Comparison of ENCODE assay signal across 15 mouse cellular contexts in genomic region chr2:102094281-102094680, GRCm38 (mm10).
DNase-seq lines count a peak whose midpoint lies in the region; ATAC-seq and TF ChIP-seq lines count a peak whose summit lies in the region.
"Had no signal": no experiment of that assay in that cellular context is flagged by ENCODE, and none has a peak within 500 bp of the region (broad histone marks: within the 10 kb centered on the region; RNA-seq: fewer than 3 reads in every experiment).

No protein-coding gene starts in this region.

- peaks cover 4% of the 10 kb centered on the region; the same call in 1 of the 2 replicates for H3K4me1 ChIP-seq in midbrain, embryonic 11.5 days (ENCODE audit: control insufficient read depth, insufficient read depth, low read length)
- H3K4me1 ChIP-seq in midbrain, embryonic 10.5 days = peaks cover 29% of the 10 kb centered on the region
- peaks cover 29% of the 10 kb centered on the region for H3K4me1 ChIP-seq in hindbrain, embryonic 15.5 days (replicated peaks)
- H3K4me1 ChIP-seq: liver, embryonic 12.5 days had no signal

- no peak overlapping the region for H3K4me3 ChIP-seq in gastrocnemius, adult 2 months
- H3K4me3 ChIP-seq in midbrain, embryonic 11.5 days (ENCODE audit: low read depth, low read length) = no peak overlapping the region
- H3K4me3 ChIP-seq in midbrain, embryonic 10.5 days = no peak overlapping the region
- no peak overlapping the region for H3K4me3 ChIP-seq in hindbrain, embryonic 15.5 days
- H3K4me3 ChIP-seq: erythroblast, embryonic 14.5 days; heart, embryonic 15.5 days; intestine, embryonic 15.5 days; liver, embryonic 12.5 days; neural tube, embryonic 12.5 days had no signal

- no peak for ATAC-seq in midbrain, embryonic 11.5 days (ENCODE audit: low FRiP score)
- ATAC-seq in hindbrain, embryonic 15.5 days (ENCODE audit: low FRiP score, low read depth) = no peak
- ATAC-seq: intestine, embryonic 15.5 days; liver, embryonic 12.5 days had no signal

- TF ChIP-seq CTCF in gastrocnemius, adult 2 months (IDR thresholded peaks at IDR 0.05) = no peak

- peak overlapping the region; percentile 56; the same call in 1 of the 2 replicates for H3K27ac ChIP-seq in gastrocnemius, adult 2 months
- H3K27ac ChIP-seq in midbrain, embryonic 11.5 days (ENCODE audit: low read depth, low read length) = no peak overlapping the region
- no peak overlapping the region for H3K27ac ChIP-seq in midbrain, embryonic 10.5 days (replicated peaks)
- peak overlapping the region; percentile 23 for H3K27ac ChIP-seq in hindbrain, embryonic 15.5 days (replicated peaks)
- H3K27ac ChIP-seq: heart, embryonic 15.5 days; intestine, embryonic 15.5 days; liver, embryonic 12.5 days; neural tube, embryonic 12.5 days had no signal

- intact Hi-C loops in gastrocnemius, adult 2 months (cut with DNase I) = loop anchor here (5.0 to 10.0 kb wide), 3 partner anchors 93 to 308 kb away; partner anchors contain the start of gene Ldlrad3

- no peak for DNase-seq in gastrocnemius, adult 2 months
- DNase-seq in gastrocnemius, postnatal 4 days (ENCODE audit: low spot score in 2 of 2) = no peak
- peak; percentile 74 for DNase-seq in midbrain, embryonic 11.5 days (ENCODE audit: low spot score, missing footprints)
- no peak for DNase-seq in midbrain, embryonic 10.5 days (ENCODE audit: low spot score)
- DNase-seq in embryo, embryonic 10 days (ENCODE audit: low spot score) = no peak
- no peak for DNase-seq in adrenal gland, adult 2 months
- no peak for DNase-seq in urinary bladder, postnatal 25 days (ENCODE audit: low spot score)
- DNase-seq: adrenal gland, postnatal 10 days; gastrocnemius, postnatal 36 days had no signal

- no peak overlapping the region for H3K9ac ChIP-seq in midbrain, embryonic 11.5 days (ENCODE audit: low read length)
- no peak overlapping the region for H3K9ac ChIP-seq in hindbrain, embryonic 15.5 days
- H3K9ac ChIP-seq: heart, embryonic 15.5 days; intestine, embryonic 15.5 days; liver, embryonic 12.5 days; neural tube, embryonic 12.5 days had no signal

- H3K4me2 ChIP-seq in midbrain, embryonic 11.5 days = no peak overlapping the region
- H3K4me2 ChIP-seq in hindbrain, embryonic 15.5 days = peak overlapping the region; percentile 23
- H3K4me2 ChIP-seq: heart, embryonic 15.5 days; intestine, embryonic 15.5 days; liver, embryonic 12.5 days; neural tube, embryonic 12.5 days had no signal

- H3K36me3 ChIP-seq in midbrain, embryonic 11.5 days (ENCODE audit: control insufficient read depth, insufficient read depth, low read length) = no peaks in the 10 kb centered on the region
- H3K36me3 ChIP-seq in midbrain, embryonic 10.5 days = peaks cover 40% of the 10 kb centered on the region
- H3K36me3 ChIP-seq in hindbrain, embryonic 15.5 days = no peaks in the 10 kb centered on the region
- H3K36me3 ChIP-seq: heart, embryonic 15.5 days; intestine, embryonic 15.5 days; neural tube, embryonic 12.5 days had no signal

- H3K9me3 ChIP-seq in midbrain, embryonic 11.5 days (ENCODE audit: control insufficient read depth, low read length) = no peaks in the 10 kb centered on the region
- H3K9me3 ChIP-seq in midbrain, embryonic 10.5 days (replicated peaks) = no peaks in the 10 kb centered on the region
- no peaks in the 10 kb centered on the region for H3K9me3 ChIP-seq in hindbrain, embryonic 15.5 days
- H3K9me3 ChIP-seq: heart, embryonic 15.5 days; intestine, embryonic 15.5 days; liver, embryonic 12.5 days; neural tube, embryonic 12.5 days had no signal

- no peaks in the 10 kb centered on the region for H3K27me3 ChIP-seq in midbrain, embryonic 11.5 days (ENCODE audit: control insufficient read depth, insufficient read depth, low read length)
- H3K27me3 ChIP-seq in midbrain, embryonic 10.5 days (ENCODE audit: low read depth, poor library complexity, severe bottlenecking) = no peaks in the 10 kb centered on the region
- no peaks in the 10 kb centered on the region for H3K27me3 ChIP-seq in hindbrain, embryonic 15.5 days
- H3K27me3 ChIP-seq: heart, embryonic 15.5 days; intestine, embryonic 15.5 days; liver, embryonic 12.5 days; neural tube, embryonic 12.5 days had no signal

- WGBS in midbrain, embryonic 11.5 days = 71% methylated on average over 3 of the region's 3 CpGs
- 67% methylated on average over 3 of the region's 3 CpGs for whole genome bisulfite sequencing in midbrain, embryonic 10.5 days
- 48% methylated on average over 3 of the region's 3 CpGs for WGBS in hindbrain, embryonic 15.5 days

Comparison
In these comparisons a context has a peak if more than half of its experiments do, and no peak if none do; other contexts are left out.
1. H3K27ac ChIP-seq: peak in gastrocnemius, adult 2 months (single experiment) and hindbrain, embryonic 15.5 days (single experiment); none in midbrain, embryonic 11.5 days (single experiment) and midbrain, embryonic 10.5 days (single experiment).